ENCODE assay signal across 9 mouse cellular contexts in the genomic region with DNA sequence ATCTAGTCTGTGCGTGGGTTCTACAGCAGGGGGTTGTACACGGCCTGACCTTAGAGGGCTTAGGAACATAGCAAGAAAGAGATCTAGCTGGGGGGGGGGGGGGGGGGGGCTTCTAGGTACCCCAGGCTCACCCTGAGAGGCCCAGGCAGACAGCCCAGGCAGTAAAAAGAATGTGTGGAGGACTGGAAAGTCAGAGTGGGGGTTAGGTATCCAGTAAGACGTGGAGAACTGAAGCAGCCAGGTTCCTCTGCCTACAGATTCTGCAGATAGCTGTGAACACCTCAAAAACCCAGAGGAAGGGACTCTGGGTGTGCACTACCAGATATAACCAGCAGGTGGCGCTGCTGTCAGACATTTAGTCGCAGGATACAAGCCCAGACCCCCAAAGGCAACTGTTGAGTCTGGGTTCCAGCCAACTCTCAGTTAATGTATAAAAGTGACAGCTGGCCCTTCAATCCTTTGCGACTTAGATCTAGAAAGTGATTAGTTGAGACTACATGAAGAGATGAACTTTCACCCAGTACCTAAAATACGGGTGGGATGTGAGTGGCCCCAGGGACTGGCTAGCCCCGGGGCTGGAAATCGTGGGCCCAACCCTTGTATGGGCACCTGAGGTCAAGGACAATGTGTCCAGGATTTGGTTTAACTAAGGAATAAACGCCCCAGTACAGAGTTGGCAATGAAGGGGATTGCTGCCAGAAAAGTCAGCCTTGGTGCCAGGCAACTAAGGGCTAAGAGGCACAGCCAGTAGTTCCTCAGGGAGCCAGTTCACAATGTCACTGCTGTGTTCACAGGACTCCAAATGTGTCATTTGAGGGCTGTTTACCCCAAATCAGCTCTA.
DNase-seq lines count a peak whose midpoint lies in the region; ATAC-seq and TF ChIP-seq lines count a peak whose summit lies in the region.
"Had no signal": no experiment of that assay in that cellular context is flagged by ENCODE, and none has a peak within 500 bp of the region (broad histone marks: within the 10 kb centered on the region; RNA-seq: fewer than 3 reads in every experiment).

No protein-coding gene starts in this region.

- intact Hi-C loops in left cerebral cortex, adult 2 months (cut with DNase I) = loop anchor here (2.0 to 5.0 kb wide), 2 partner anchors 192 to 237 kb away; no protein-coding TSS in a partner anchor

- no peaks in the 10 kb centered on the region for H3K4me1 ChIP-seq in cerebellum, adult 2 months (ENCODE audit: control insufficient read depth, insufficient read depth, low read length)
- H3K4me1 ChIP-seq in midbrain, embryonic 12.5 days = peaks cover 23% of the 10 kb centered on the region

- peak; percentile 86 for TF ChIP-seq CTCF in cerebellum, adult 2 months (IDR thresholded peaks at IDR 0.05; ENCODE audit: borderline replicate concordance, insufficient read depth, low read depth, low read length)
- peak; percentile 95 for TF ChIP-seq CTCF in left cerebral cortex, adult 2 months (IDR thresholded peaks at IDR 0.05)

- no peak overlapping the region for H3K4me3 ChIP-seq in cerebellum, adult 2 months (replicated peaks; ENCODE audit: insufficient read depth, low read depth, low read length)
- H3K4me3 ChIP-seq in left cerebral cortex, adult 2 months = no peak overlapping the region
- H3K4me3 ChIP-seq in midbrain, embryonic 12.5 days = no peak overlapping the region

- no peak overlapping the region for H3K9ac ChIP-seq in midbrain, embryonic 12.5 days (replicated peaks)

- H3K27ac ChIP-seq in cerebellum, adult 2 months (ENCODE audit: insufficient read depth, low read length) = no peak overlapping the region
- H3K27ac ChIP-seq in left cerebral cortex, adult 2 months = no peak overlapping the region
- H3K27ac ChIP-seq in midbrain, embryonic 12.5 days (replicated peaks) = no peak overlapping the region
- H3K27ac ChIP-seq: macrophage had no signal

- H3K27me3 ChIP-seq in cerebellum, adult 2 months (ENCODE audit: control insufficient read depth, insufficient read depth, low read length) = no peaks in the 10 kb centered on the region
- no peaks in the 10 kb centered on the region for H3K27me3 ChIP-seq in midbrain, embryonic 12.5 days

- peak; percentile 63; the same call in 1 of the 2 replicates for ATAC-seq in midbrain, embryonic 12.5 days (ENCODE audit: low FRiP score, low read depth)
- ATAC-seq in activated CD4-positive, CD25-positive, alpha-beta regulatory T cell, adult 4 months = no peak

- H3K4me2 ChIP-seq in midbrain, embryonic 12.5 days (replicated peaks) = no peak overlapping the region

- TF ChIP-seq POLR2A in cerebellum, adult 2 months (IDR thresholded peaks at IDR 0.05; ENCODE audit: borderline replicate concordance, insufficient read depth, low read length) = no peak

- 0 out of 2 replicates have a peak, but pooled peaks cover 4% of the 10 kb centered on the region for H3K36me3 ChIP-seq in midbrain, embryonic 12.5 days

- WGBS in cerebellum, adult 2 months = 6% methylated on average over 10 of the region's 10 CpGs
- WGBS in midbrain, embryonic 12.5 days = 36% methylated on average over 10 of the region's 10 CpGs

- peak; percentile 87 for DNase-seq in R1 (ENCODE audit: low read depth, low spot score)
- DNase-seq in cerebellum, adult 2 months = peak; percentile 35 to 69
- DNase-seq in frontal cortex, postnatal 14 days (ENCODE audit: low spot score in 2 of 2) = peak; percentile 75 to 89
- peak; percentile 89 for DNase-seq in hindlimb bud, embryonic 11.5 days (ENCODE audit: extremely low spot score, low read depth, low spot score)
- DNase-seq in left cerebral cortex, adult 2 months (ENCODE audit: extremely low spot score in 1 of 2, low spot score in 2 of 2) = peak; percentile 74 to 83
- peak; percentile 54 to 79 for DNase-seq in spleen, postnatal 10 days (ENCODE audit: low spot score in 2 of 2)

- no peaks in the 10 kb centered on the region for H3K9me3 ChIP-seq in midbrain, embryonic 12.5 days
